Mouse (Mus musculus): ENCODE results near the gene Nupr1. TPM values are rescaled to one million over a fixed set of nuclear protein-coding genes. Genes with fewer than 3 reads are reported as not detected.

The Nupr1 gene
- polyA plus RNA-seq, 2 experiments from 2014 or later, result 0.42 TPM; not detected in 1

GRCm38 (mm10) chr7:126642545-126643243, 12.0 kb upstream of the Nupr1 start:
- ATAC-seq, result peak; percentile 29

GRCm38 (mm10) chr7:126636733-126637520, 6.3 kb upstream of the Nupr1 start:
- ATAC-seq, result peak; percentile 65

GRCm38 (mm10) chr7:126635375-126635774, 4.7 kb upstream of the Nupr1 start:
- ATAC-seq, result no peak

GRCm38 (mm10) chr7:126632478-126632877, 1.8 kb upstream of the Nupr1 start:
- ATAC-seq, result no peak

GRCm38 (mm10) chr7:126629915-126630314, 746 bp downstream of the Nupr1 start:
- no peak for ATAC-seq

GRCm38 (mm10) chr7:126628111-126628510, 2.5 kb downstream of the Nupr1 start:
- ATAC-seq, result no peak

GRCm38 (mm10) chr7:126625807-126626600, 4.7 kb downstream of the Nupr1 start:
- ATAC-seq, result no peak

- ATAC-seq, result no peak
These were observed 5.3 kb downstream of the Nupr1 start for GRCm38 (mm10) chr7:126625369-126625768.

GRCm38 (mm10) chr7:126624774-126625173, 5.9 kb downstream of the Nupr1 start:
- ATAC-seq, result no peak

- ATAC-seq, result no peak
These were observed 7.3 kb downstream of the Nupr1 start for GRCm38 (mm10) chr7:126623381-126623780.

GRCm38 (mm10) chr7:126621452-126622359, 9.0 kb downstream of the Nupr1 start:
- ATAC-seq, result no peak

- ATAC-seq, result peak; percentile 100
These were observed 10.9 kb downstream of the Nupr1 start for GRCm38 (mm10) chr7:126619559-126620275.

GRCm38 (mm10) chr7:126616707-126617106, 14.0 kb downstream of the Nupr1 start:
- ATAC-seq, result no peak

- ATAC-seq, result no peak
These were observed 17.9 kb downstream of the Nupr1 start for GRCm38 (mm10) chr7:126612736-126613135.

- no peak for ATAC-seq
These were observed 22.9 kb downstream of the Nupr1 start for GRCm38 (mm10) chr7:126607796-126608195.

- no peak for ATAC-seq
These were observed 23.6 kb downstream of the Nupr1 start for GRCm38 (mm10) chr7:126607064-126607463.

- peak; percentile 58 for ATAC-seq
These were observed 24.1 kb downstream of the Nupr1 start for GRCm38 (mm10) chr7:126606611-126607010.

GRCm38 (mm10) chr7:126602650-126603049, 28.0 kb downstream of the Nupr1 start:
- no peak for ATAC-seq

GRCm38 (mm10) chr7:126601896-126602295, 28.8 kb downstream of the Nupr1 start:
- ATAC-seq, result no peak

- no peak for ATAC-seq
These were observed 31.7 kb downstream of the Nupr1 start for GRCm38 (mm10) chr7:126598919-126599318.

GRCm38 (mm10) chr7:126596414-126596813, 34.2 kb downstream of the Nupr1 start:
- ATAC-seq, result no peak

All from CD4-positive, CD25-positive, alpha-beta regulatory T cell, adult 4 months (primary cell).